Mouse (Mus musculus): ENCODE results near the gene Mindy1. TPM values are rescaled to one million over a fixed set of nuclear protein-coding genes. Genes with fewer than 3 reads are reported as not detected.
A peak's percentile ranks its signal among the peaks of the same experiment; 100 is the strongest.

Mindy1 gene
- total RNA-seq, 4 experiments from 2014 or later = 127 to 191 (median 150) TPM

GRCm38 (mm10) chr3:95295321-95296102, 14.4 kb downstream of the Mindy1 start:
- DNase-seq = no peak

- DNase-seq = no peak
Observed at GRCm38 (mm10) chr3:95296103-95296469, 14.9 kb downstream of the Mindy1 start.

- no peak for DNase-seq
Observed at GRCm38 (mm10) chr3:95298018-95298417, 16.9 kb downstream of the Mindy1 start.

- no peak for DNase-seq
Observed at GRCm38 (mm10) chr3:95301204-95301796, 20.2 kb downstream of the Mindy1 start.

GRCm38 (mm10) chr3:95306244-95306643, 25.1 kb downstream of the Mindy1 start:
- no peak for DNase-seq

GRCm38 (mm10) chr3:95307100-95307499, 26.0 kb downstream of the Mindy1 start, which contains the start of gene Anxa9:
Gene Anxa9, minus strand, starts transcription at chr3:95307176.
- DNase-seq = no peak

GRCm38 (mm10) chr3:95310496-95310895, 29.4 kb downstream of the Mindy1 start:
- no peak for DNase-seq

GRCm38 (mm10) chr3:95310968-95311882, 30.1 kb downstream of the Mindy1 start:
- DNase-seq = peak; percentile 52

GRCm38 (mm10) chr3:95312623-95313022, 31.5 kb downstream of the Mindy1 start:
- DNase-seq = peak; percentile 80

GRCm38 (mm10) chr3:95313476-95313875, 32.3 kb downstream of the Mindy1 start:
- no peak for DNase-seq

- DNase-seq = no peak
Observed at GRCm38 (mm10) chr3:95314075-95314474, 32.9 kb downstream of the Mindy1 start.

- DNase-seq = no peak
Observed at GRCm38 (mm10) chr3:95314486-95315093, 33.4 kb downstream of the Mindy1 start, which contains the start of gene Cers2. Gene Cers2, plus strand, starts transcription at chr3:95314791.

- DNase-seq = peak; percentile 86
Observed at GRCm38 (mm10) chr3:95315094-95315843, 34.1 kb downstream of the Mindy1 start.

- DNase-seq = no peak
Observed at GRCm38 (mm10) chr3:95315844-95316550, 34.9 kb downstream of the Mindy1 start.

- DNase-seq = peak; percentile 65
Observed at GRCm38 (mm10) chr3:95317414-95318080, 36.4 kb downstream of the Mindy1 start.

GRCm38 (mm10) chr3:95318548-95318947, 37.4 kb downstream of the Mindy1 start:
- DNase-seq = peak; percentile 87

- DNase-seq = no peak
Observed at GRCm38 (mm10) chr3:95319110-95319509, 38.0 kb downstream of the Mindy1 start.

- DNase-seq = no peak
Observed at GRCm38 (mm10) chr3:95319701-95320625, 38.8 kb downstream of the Mindy1 start.

GRCm38 (mm10) chr3:95323429-95323828, 42.3 kb downstream of the Mindy1 start:
- no peak for DNase-seq
